Mouse (Mus musculus) CH12.LX (cell line): Measurements from ENCODE around the gene Cyp2e1. TPM values are rescaled to one million over a fixed set of nuclear protein-coding genes. Genes with fewer than 3 reads are reported as not detected.

Source experiments
- DNase-seq: peaks from one replicate; pipeline ENCODE4 v3.0.0-alpha.2; 2013; ENCODE audit errors: extremely low read depth
- H3K27ac ChIP-seq: 2 replicates; pipeline ENCODE4 v1.5.1; 2012; ENCODE audit warnings: low read depth, mild to moderate bottlenecking, control low read depth, moderate library complexity; ENCODE audit not compliant: insufficient read depth
- H3K27me3 ChIP-seq: replicated peaks from 2 replicates; pipeline ENCODE3; 2012; ENCODE audit warnings: inconsistent platforms
- H3K36me3 ChIP-seq, 2 experiments: replicated peaks in 1 of 2; 2 replicates each; pipeline versions ENCODE3 to v1.6.1; 2012; ENCODE audit warnings: inconsistent platforms in 1 of 2, low read length in 1 of 2, mild to moderate bottlenecking in 1 of 2, mixed read lengths in 1 of 2, moderate library complexity in 1 of 2; ENCODE audit not compliant: control insufficient read depth in 1 of 2, insufficient read depth in 1 of 2
- H3K4me1 ChIP-seq, 2 experiments: 2 replicates each; pipeline ENCODE4 v1.6.1; 2012; ENCODE audit warnings: inconsistent platforms in 1 of 2, moderate library complexity in 1 of 2; ENCODE audit not compliant: insufficient read depth in 2 of 2, control insufficient read depth in 1 of 2
- H3K4me2 ChIP-seq: 2 replicates; pipeline ENCODE4 v1.6.1; 2012; ENCODE audit warnings: low read depth, mild to moderate bottlenecking, control low read depth; ENCODE audit not compliant: poor library complexity, insufficient read depth, severe bottlenecking
- H3K4me3 ChIP-seq, 3 experiments: fragments of 150-350 bp in 1 of 3; sonication (generic) in 1 of 3; replicated peaks in 1 of 3; 2 replicates each; pipeline versions ENCODE3 to v1.5.1; 2011 to 2012; ENCODE audit warnings: low read depth in 2 of 3, low read length in 2 of 3, mild to moderate bottlenecking in 2 of 3, moderate library complexity in 2 of 3, control low read depth in 1 of 3, improper control_type of control experiment in 1 of 3, inconsistent platforms in 1 of 3, mixed read lengths in 1 of 3; ENCODE audit not compliant: poor library complexity in 1 of 3
- H3K79me2 ChIP-seq: replicated peaks from 2 replicates; pipeline ENCODE4 v1.6.1; 2012; ENCODE audit warnings: mild to moderate bottlenecking, moderate library complexity; ENCODE audit not compliant: control insufficient read depth, poor library complexity, insufficient read depth, severe bottlenecking; ENCODE audit errors: extremely low read depth
- H3K9ac ChIP-seq: 2 replicates; pipeline ENCODE4 v1.6.1; 2012; ENCODE audit warnings: low read depth, mild to moderate bottlenecking, control low read depth, moderate library complexity; ENCODE audit not compliant: insufficient read depth
- H3K9me3 ChIP-seq: replicated peaks from 2 replicates; pipeline ENCODE3; 2012; ENCODE audit warnings: low read length, inconsistent platforms, mixed read lengths
- CHD2 ChIP-seq: IDR thresholded peaks from 2 replicates; pipeline ENCODE4 v1.6.1; 2011; ENCODE audit warnings: low read length, improper control_type of control experiment
- CTCF ChIP-seq, 2 experiments: IDR thresholded peaks in 1 of 2; conservative IDR thresholded peaks in 1 of 2; 2 replicates each; pipeline ENCODE4 v1.5.1; 2011 to 2012; ENCODE audit warnings: low read depth in 2 of 2, low read length in 2 of 2, improper control_type of control experiment in 1 of 2, inconsistent platforms in 1 of 2, mild to moderate bottlenecking in 1 of 2, moderate library complexity in 1 of 2
- ELF1 ChIP-seq: IDR thresholded peaks from 2 replicates; pipeline ENCODE4 v1.6.1; 2014; ENCODE audit warnings: low read depth, mild to moderate bottlenecking, inconsistent platforms, low read length, improper control_type of control experiment
- ETS1 ChIP-seq: conservative IDR thresholded peaks from 2 replicates; pipeline ENCODE4 v1.6.1; 2012; ENCODE audit warnings: low read depth, mild to moderate bottlenecking, inconsistent platforms, low read length, improper control_type of control experiment, moderate library complexity
- HCFC1 ChIP-seq: IDR thresholded peaks from 2 replicates; pipeline ENCODE4 v1.6.1; 2012; ENCODE audit warnings: low read depth, mild to moderate bottlenecking, inconsistent platforms, low read length, improper control_type of control experiment
- MAFK ChIP-seq: IDR thresholded peaks from 2 replicates; pipeline ENCODE4 v1.6.1; 2011; ENCODE audit warnings: low read length, improper control_type of control experiment; ENCODE audit not compliant: insufficient replicate concordance
- MAX ChIP-seq: IDR thresholded peaks from 2 replicates; pipeline ENCODE4 v1.6.1; 2011; ENCODE audit warnings: low read length, improper control_type of control experiment
- MXI1 ChIP-seq: IDR thresholded peaks from 2 replicates; pipeline ENCODE4 v1.6.1; 2011; ENCODE audit warnings: mild to moderate bottlenecking, low read depth, low read length, improper control_type of control experiment
- MYC ChIP-seq: IDR thresholded peaks from 2 replicates; pipeline ENCODE4 v1.6.1; 2011; ENCODE audit warnings: low read depth, mild to moderate bottlenecking, improper control_type of control experiment, low read length
- NELFE ChIP-seq: IDR thresholded peaks from 2 replicates; pipeline ENCODE4 v1.6.1; 2011; ENCODE audit warnings: low read depth, low read length, improper control_type of control experiment
- NRF1 ChIP-seq: IDR thresholded peaks from 2 replicates; pipeline ENCODE4 v1.6.1; 2014; ENCODE audit warnings: low read depth, mild to moderate bottlenecking, inconsistent platforms, low read length, improper control_type of control experiment, moderate library complexity
- PAX5 ChIP-seq: IDR thresholded peaks from 2 replicates; pipeline ENCODE4 v1.6.1; 2012; ENCODE audit warnings: low read length, inconsistent platforms, mixed read lengths
- SMC3 ChIP-seq: IDR thresholded peaks from 2 replicates; pipeline ENCODE4 v1.6.1; 2011; ENCODE audit warnings: low read depth, low read length, improper control_type of control experiment
- UBTF ChIP-seq: IDR thresholded peaks from 2 replicates; pipeline ENCODE4 v1.6.1; 2012; ENCODE audit warnings: low read depth, mild to moderate bottlenecking, inconsistent platforms, low read length, improper control_type of control experiment, moderate library complexity
- USF2 ChIP-seq: conservative IDR thresholded peaks from 2 replicates; pipeline ENCODE4 v1.6.1; 2011; ENCODE audit warnings: low read depth, low read length, improper control_type of control experiment
- ZMIZ1 ChIP-seq: IDR thresholded peaks from 2 replicates; pipeline ENCODE4 v1.6.1; 2012; ENCODE audit warnings: low read depth, mild to moderate bottlenecking, inconsistent platforms, low read length, improper control_type of control experiment
- dilution Hi-C: fragments of 300-500 bp; cut with MboI; formaldehyde crosslinking; loops from 2 replicates; pipeline ENCODE4 v1.14.3; 2020; ENCODE audit warnings: low sequenced_read_pairs; ENCODE audit not compliant: extremely low pct_unique_long_range_greater_than_20kb, extremely low pct_ligation_motif_present
- in situ Hi-C: fragments of 300-500 bp; cut with MboI; formaldehyde crosslinking; loops from 3 replicates; pipeline ENCODE4 v1.14.3; 2019; ENCODE audit warnings: low sequenced_read_pairs, low pct_ligation_motif_present, low pct_unique_long_range_greater_than_20kb, mixed read lengths
- polyA plus RNA-seq: library from polyadenylated mRNA; unstranded; fragments of >175 nt; gene quantifications from 2 replicates; pipeline ENCODE4 v1.2.1, GENCODE M21; 2012; ENCODE audit warnings: low read depth; ENCODE audit not compliant: insufficient read length
- total RNA-seq, 2 experiments: library from RNA; depleted of rRNA; stranded (reverse); fragments of 300-350 nt in 1 of 2; fragments of >200 nt in 1 of 2; gene quantifications; 2 replicates each; pipeline ENCODE4 v1.2.3; 2012 to 2014

Cyp2e1 gene
- total and polyA plus RNA-seq, 3 experiments, result not detected

DNA sequence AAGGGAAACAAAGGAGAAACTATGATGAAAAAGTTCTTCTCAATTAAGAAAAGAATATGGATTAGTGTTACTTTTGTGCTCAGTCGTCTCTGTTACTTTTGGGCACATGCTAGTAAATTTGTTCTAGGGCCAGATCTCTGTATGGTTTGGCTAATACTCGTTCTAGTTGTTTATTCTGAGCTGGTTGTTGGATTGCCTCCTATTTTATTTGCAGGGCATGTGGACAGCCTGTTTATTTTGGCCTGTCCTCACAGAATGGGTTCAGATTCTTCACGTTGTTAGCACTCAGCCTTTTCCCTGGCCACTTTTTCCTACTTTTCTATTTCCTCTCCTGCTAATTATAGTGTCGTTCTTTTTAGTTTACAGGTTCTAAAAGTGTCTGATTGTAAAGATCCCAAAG, 30.0 kb downstream of the Cyp2e1 start:
- no peak overlapping the region for H3K9ac ChIP-seq
- TF ChIP-seq UBTF (no peak), USF2 (no peak), ELF1 (no peak), ZMIZ1 (no peak), CHD2 (no peak), SMC3 (no peak)
- no peaks in the 10 kb centered on the region for H3K79me2 ChIP-seq
- no peak overlapping the region for H3K27ac ChIP-seq
- H3K4me3 ChIP-seq, result no peak overlapping the region
- in situ Hi-C loops, result loop anchor here (25.0 kb wide), 1 partner anchor 606 kb away; no protein-coding TSS in a partner anchor
- peaks cover 70% of the 10 kb centered on the region for H3K27me3 ChIP-seq
- no peak overlapping the region for H3K4me2 ChIP-seq
- no peaks in the 10 kb centered on the region for H3K4me1 ChIP-seq
- no peak for DNase-seq
- no peaks in the 10 kb centered on the region for H3K36me3 ChIP-seq
- peaks cover 2% of the 10 kb centered on the region for H3K9me3 ChIP-seq
- dilution Hi-C loops, result no loop called here

DNA sequence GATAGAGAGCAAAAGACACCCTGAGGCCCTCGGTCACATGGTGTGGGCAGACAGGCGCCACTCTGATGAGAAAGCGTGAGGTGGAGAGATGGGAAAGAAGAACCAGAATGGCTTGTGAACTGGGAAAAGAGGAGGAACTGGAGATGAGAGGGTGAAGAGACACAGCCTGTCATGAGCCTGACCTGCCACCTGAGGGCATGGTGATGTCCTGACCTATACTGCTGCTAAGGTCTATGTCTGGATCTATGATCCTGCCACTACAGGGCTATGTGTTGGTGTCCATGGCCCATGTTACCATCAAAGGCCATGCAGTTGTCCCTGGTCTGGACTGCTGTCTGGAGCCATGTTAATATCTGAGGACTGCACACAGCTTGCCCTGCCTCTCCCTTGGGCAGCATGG, 34.1 kb downstream of the Cyp2e1 start:
- Histone ChIP-seq H3K27ac (no peak overlapping the region), H3K4me2 (no peak overlapping the region), H3K9me3 (no peaks in the 10 kb centered on the region), H3K9ac (no peak overlapping the region), H3K79me2 (no peaks in the 10 kb centered on the region), H3K27me3 (peaks cover 90% of the 10 kb centered on the region), H3K36me3 (no peaks in the 10 kb centered on the region), H3K4me3 (no peak overlapping the region), H3K4me1 (no peaks in the 10 kb centered on the region)
- TF ChIP-seq SMC3 (peak; percentile 40), PAX5 (no peak), CTCF (conservative IDR thresholded peaks at IDR 0.05 in 1 of 2, IDR thresholded peaks at IDR 0.05 in 1 of 2; ENCODE audit: low read depth in 2 of 2, low read length in 2 of 2) (peak in 1 of 2 experiments; percentile 51; a peak in 2 of 4 replicates), MAX (no peak)
- in situ Hi-C loops, result loop anchor here (25.0 kb wide), 1 partner anchor 610 kb away; no protein-coding TSS in a partner anchor
- dilution Hi-C loops, result no loop called here
- peak; percentile 3 for DNase-seq

DNA sequence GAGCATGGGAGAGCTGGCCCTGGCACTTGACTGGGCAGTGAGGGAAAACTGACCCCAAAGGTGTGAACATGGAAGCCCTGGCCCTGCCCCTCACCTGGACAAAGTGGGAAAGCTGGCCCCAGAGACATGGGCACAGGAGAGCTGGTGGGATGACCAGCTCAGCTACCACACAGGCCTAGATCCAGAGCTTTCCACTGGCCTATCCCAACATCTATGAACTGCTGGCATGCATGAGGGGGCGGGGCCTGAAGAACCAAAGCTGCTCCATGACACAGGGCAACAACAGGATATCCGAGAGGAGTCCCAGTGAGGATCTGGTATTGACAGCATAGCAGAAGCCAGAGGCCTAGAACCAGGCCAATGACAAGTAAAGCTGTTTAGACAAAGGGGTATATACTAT, 34.7 kb downstream of the Cyp2e1 start:
- peaks cover 90% of the 10 kb centered on the region for H3K27me3 ChIP-seq
- H3K4me3 ChIP-seq, result no peak overlapping the region
- no peak overlapping the region for H3K27ac ChIP-seq
- no peak for DNase-seq
- no peaks in the 10 kb centered on the region for H3K9me3 ChIP-seq
- H3K9ac ChIP-seq, result no peak overlapping the region
- H3K4me2 ChIP-seq, result no peak overlapping the region
- H3K36me3 ChIP-seq, result no peaks in the 10 kb centered on the region
- dilution Hi-C loops, result no loop called here
- in situ Hi-C loops, result loop anchor here (25.0 kb wide), 1 partner anchor 611 kb away; no protein-coding TSS in a partner anchor
- TF ChIP-seq MXI1 (no peak), MAFK (no peak), ETS1 (no peak), MYC (no peak), NELFE (no peak), HCFC1 (no peak), NRF1 (no peak), ZMIZ1 (no peak)
- no peaks in the 10 kb centered on the region for H3K4me1 ChIP-seq
- H3K79me2 ChIP-seq, result no peaks in the 10 kb centered on the region
